Comparison of ENCODE assay signal across 9 mouse cellular contexts in genomic region chr5:134865158-134865557, GRCm38 (mm10). TPM values are rescaled to one million over a fixed set of nuclear protein-coding genes. Genes with fewer than 3 reads are reported as not detected.
DNase-seq lines count a peak whose midpoint lies in the region; ATAC-seq and TF ChIP-seq lines count a peak whose summit lies in the region.
"Had no signal": no experiment of that assay in that cellular context is flagged by ENCODE, and none has a peak within 500 bp of the region (broad histone marks: within the 10 kb centered on the region; RNA-seq: fewer than 3 reads in every experiment).

No protein-coding gene starts in this region.

- H3K9ac ChIP-seq in heart, embryonic 11.5 days (ENCODE audit: low read depth, low read length): no peak overlapping the region
- H3K9ac ChIP-seq in embryonic facial prominence, embryonic 14.5 days (ENCODE audit: low read depth, low read length): no peak overlapping the region
- no peak overlapping the region for H3K9ac ChIP-seq in kidney, postnatal 0 days (ENCODE audit: low read depth, low read length)
- H3K9ac ChIP-seq in hindbrain, embryonic 11.5 days (ENCODE audit: low read depth, low read length): no peak overlapping the region

- ATAC-seq in heart, embryonic 11.5 days (replicated peaks; ENCODE audit: insufficient number of reproducible peaks, low FRiP score, low TSS enrichment): no peak
- ATAC-seq in embryonic facial prominence, embryonic 14.5 days (ENCODE audit: low read depth): no peak
- ATAC-seq in kidney, postnatal 0 days (replicated peaks; ENCODE audit: low FRiP score, low read depth): no peak
- ATAC-seq in hindbrain, embryonic 11.5 days (ENCODE audit: low FRiP score): no peak

- no peak overlapping the region for H3K27ac ChIP-seq in heart, embryonic 11.5 days (ENCODE audit: low read depth, low read length)
- peak overlapping the region; percentile 59 for H3K27ac ChIP-seq in embryonic facial prominence, embryonic 14.5 days (replicated peaks; ENCODE audit: low read depth, low read length)
- no peak overlapping the region for H3K27ac ChIP-seq in kidney, postnatal 0 days
- no peak overlapping the region for H3K27ac ChIP-seq in hindbrain, embryonic 11.5 days (ENCODE audit: low read depth, low read length)

- DNase-seq in heart, adult 11 months: peak; percentile 97
- DNase-seq in Muller cell, postnatal 12 days (ENCODE audit: inconsistent ontology term): peak; percentile 51
- no peak for DNase-seq in embryonic facial prominence, embryonic 14.5 days (ENCODE audit: low spot score)
- DNase-seq in kidney, postnatal 0 days (ENCODE audit: low spot score): no peak
- peak; percentile 33 for DNase-seq in urinary bladder, postnatal 25 days (ENCODE audit: low spot score)
- DNase-seq in hindbrain, embryonic 11.5 days (ENCODE audit: low spot score): no peak
- no peak for DNase-seq in T-cell, adult 2 months (ENCODE audit: low spot score)

- H3K4me1 ChIP-seq in heart, embryonic 11.5 days (ENCODE audit: control insufficient read depth, insufficient read depth, low read length): peaks cover 5% of the 10 kb centered on the region; the same call in 1 of the 2 replicates
- H3K4me1 ChIP-seq in embryonic facial prominence, embryonic 14.5 days (ENCODE audit: control insufficient read depth, insufficient read depth, low read length): peaks cover 32% of the 10 kb centered on the region
- no peaks in the 10 kb centered on the region; the same call in 1 of the 2 replicates for H3K4me1 ChIP-seq in kidney, postnatal 0 days (replicated peaks; ENCODE audit: insufficient read depth, low read length)
- peaks cover 2% of the 10 kb centered on the region for H3K4me1 ChIP-seq in hindbrain, embryonic 11.5 days (replicated peaks; ENCODE audit: control insufficient read depth, insufficient read depth, low read length)

- WGBS in heart, embryonic 11.5 days (ENCODE audit: insufficient replicate concordance): 40% methylated on average over 8 of the region's 8 CpGs
- 42% methylated on average over 8 of the region's 8 CpGs for WGBS in embryonic facial prominence, embryonic 14.5 days
- WGBS in kidney, postnatal 0 days: 56% methylated on average over 8 of the region's 8 CpGs
- 60% methylated on average over 8 of the region's 8 CpGs for WGBS in hindbrain, embryonic 11.5 days

- no peaks in the 10 kb centered on the region for H3K9me3 ChIP-seq in heart, embryonic 11.5 days (replicated peaks; ENCODE audit: control insufficient read depth, low read length)
- H3K9me3 ChIP-seq in embryonic facial prominence, embryonic 14.5 days (ENCODE audit: control insufficient read depth, low read length): no peaks in the 10 kb centered on the region
- H3K9me3 ChIP-seq in kidney, postnatal 0 days (replicated peaks; ENCODE audit: low read length): no peaks in the 10 kb centered on the region
- H3K9me3 ChIP-seq in hindbrain, embryonic 11.5 days (ENCODE audit: control insufficient read depth, low read length): no peaks in the 10 kb centered on the region

- H3K4me3 ChIP-seq in heart, embryonic 11.5 days (ENCODE audit: low read depth, low read length): no peak overlapping the region
- no peak overlapping the region for H3K4me3 ChIP-seq in embryonic facial prominence, embryonic 14.5 days (ENCODE audit: low read depth, low read length)
- H3K4me3 ChIP-seq in kidney, postnatal 0 days (replicated peaks; ENCODE audit: low read depth, low read length): no peak overlapping the region
- no peak overlapping the region for H3K4me3 ChIP-seq in hindbrain, embryonic 11.5 days (ENCODE audit: low read depth, low read length)

- TF ChIP-seq CTCF in kidney, postnatal 0 days (IDR thresholded peaks at IDR 0.05; ENCODE audit: low read depth): peak; percentile 34; the same call in 1 of the 2 replicates

- H3K4me2 ChIP-seq in heart, embryonic 11.5 days: no peak overlapping the region
- no peak overlapping the region for H3K4me2 ChIP-seq in embryonic facial prominence, embryonic 14.5 days (ENCODE audit: low read depth, low read length)
- no peak overlapping the region for H3K4me2 ChIP-seq in kidney, postnatal 0 days (ENCODE audit: low read length)
- no peak overlapping the region for H3K4me2 ChIP-seq in hindbrain, embryonic 11.5 days (replicated peaks; ENCODE audit: low read depth, low read length)

- H3K36me3 ChIP-seq in heart, embryonic 11.5 days (ENCODE audit: control insufficient read depth, insufficient read depth, low read length): no peaks in the 10 kb centered on the region
- no peaks in the 10 kb centered on the region for H3K36me3 ChIP-seq in embryonic facial prominence, embryonic 14.5 days (ENCODE audit: control insufficient read depth, insufficient read depth, low read length)
- no peaks in the 10 kb centered on the region for H3K36me3 ChIP-seq in kidney, postnatal 0 days (ENCODE audit: insufficient read depth, low read length)
- no peaks in the 10 kb centered on the region for H3K36me3 ChIP-seq in hindbrain, embryonic 11.5 days (ENCODE audit: control insufficient read depth, insufficient read depth, low read length)

- no peaks in the 10 kb centered on the region for H3K27me3 ChIP-seq in heart, embryonic 11.5 days (ENCODE audit: control insufficient read depth, insufficient read depth, low read length)
- H3K27me3 ChIP-seq in embryonic facial prominence, embryonic 14.5 days (replicated peaks; ENCODE audit: control insufficient read depth, insufficient read depth, low read length): no peaks in the 10 kb centered on the region
- no peaks in the 10 kb centered on the region for H3K27me3 ChIP-seq in kidney, postnatal 0 days (ENCODE audit: insufficient read depth, low read length)
- H3K27me3 ChIP-seq in hindbrain, embryonic 11.5 days (ENCODE audit: control insufficient read depth, insufficient read depth, low read length): no peaks in the 10 kb centered on the region

RNA-seq across cellular contexts. Expression of gene Tmem270, which starts 41.4 kb away (rescaled TPM):
- polyA plus RNA-seq in heart, embryonic 11.5 days (2014; fragmentation: Nextera tagmentation; extraction: Ambion mirVana): not detected in 2 replicates
- not detected in 2 replicates for polyA plus RNA-seq in embryonic facial prominence, embryonic 14.5 days (2014; fragmentation: Nextera tagmentation; extraction: Ambion mirVana)
- polyA plus RNA-seq in kidney, postnatal 0 days (2015; fragmentation: Nextera tagmentation; extraction: Ambion mirVana): not detected in 2 replicates
- not detected in 2 replicates for polyA plus RNA-seq in hindbrain, embryonic 11.5 days (2014; fragmentation: Nextera tagmentation; extraction: Ambion mirVana)
- polyA plus RNA-seq: liver, adult 2 months had no signal

RNA-seq across cellular contexts. Expression of gene Cldn13, which starts 50.2 kb away (rescaled TPM):
- polyA plus RNA-seq in heart, embryonic 11.5 days (2014; fragmentation: Nextera tagmentation; extraction: Ambion mirVana): 15.0 and 17.1 TPM in 2 replicates
- polyA plus RNA-seq in embryonic facial prominence, embryonic 14.5 days (2014; fragmentation: Nextera tagmentation; extraction: Ambion mirVana): 0.15 and 0.20 TPM in 2 replicates
- 0.14 TPM in 1 of 2 replicates, not detected in the other for polyA plus RNA-seq in kidney, postnatal 0 days (2015; fragmentation: Nextera tagmentation; extraction: Ambion mirVana)
- polyA plus RNA-seq in hindbrain, embryonic 11.5 days (2014; fragmentation: Nextera tagmentation; extraction: Ambion mirVana): 3.1 and 4.1 TPM in 2 replicates
- polyA plus RNA-seq: liver, adult 2 months had no signal

Comparison
In these comparisons a context has a peak if more than half of its experiments do, and no peak if none do; other contexts are left out.
1. DNase-seq: peak in heart, adult 11 months (single experiment), Muller cell, postnatal 12 days (single experiment) and urinary bladder, postnatal 25 days (single experiment); none in embryonic facial prominence, embryonic 14.5 days (single experiment), kidney, postnatal 0 days (single experiment), hindbrain, embryonic 11.5 days (single experiment) and T-cell, adult 2 months (single experiment).